Mouse (Mus musculus) liver, adult 2 months (tissue): ENCODE measurements around the gene Gm20532. TPM values are rescaled to one million over a fixed set of nuclear protein-coding genes. Genes with fewer than 3 reads are reported as not detected.

ENCODE experiments used
- DNase-seq: peaks from one replicate; pipeline ENCODE4 v3.0.0-alpha.2; 2011; ENCODE audit warnings: low read depth, low spot score; ENCODE audit errors: extremely low read depth
- H3K27ac ChIP-seq: fragments of 200-500 bp; replicated peaks from 2 replicates; pipeline ENCODE4 v1.5.1; 2012; ENCODE audit warnings: low read depth, mild to moderate bottlenecking, control low read depth, inconsistent platforms, low read length; ENCODE audit not compliant: insufficient read depth
- H3K27me3 ChIP-seq: fragments of 200-500 bp; 2 replicates; pipeline ENCODE4 v1.6.1; 2012; ENCODE audit warnings: mild to moderate bottlenecking, moderate library complexity, low read length, inconsistent platforms; ENCODE audit not compliant: control insufficient read depth, insufficient read depth
- H3K36me3 ChIP-seq: fragments of 200-500 bp; 2 replicates; pipeline ENCODE4 v1.6.1; 2012; ENCODE audit warnings: low read length, inconsistent platforms; ENCODE audit not compliant: control insufficient read depth, insufficient read depth
- H3K4me1 ChIP-seq: fragments of 200-500 bp; 2 replicates; pipeline ENCODE4 v1.6.1; 2011; ENCODE audit warnings: low read length; ENCODE audit not compliant: control insufficient read depth, insufficient read depth
- H3K4me3 ChIP-seq: fragments of 200-500 bp; 2 replicates; pipeline ENCODE4 v1.5.1; 2011; ENCODE audit warnings: low read depth, mild to moderate bottlenecking, control low read depth, low read length, moderate library complexity; ENCODE audit not compliant: insufficient read depth
- H3K79me2 ChIP-seq: fragments of 200-500 bp; 2 replicates; pipeline ENCODE4 v1.6.1; 2012; ENCODE audit warnings: inconsistent platforms, mild to moderate bottlenecking, low read length, moderate library complexity; ENCODE audit not compliant: control insufficient read depth, insufficient read depth
- H3K9ac ChIP-seq: fragments of 200-500 bp; 2 replicates; pipeline ENCODE4 v1.6.1; 2012; ENCODE audit warnings: low read depth, mild to moderate bottlenecking, control low read depth, inconsistent platforms, low read length
- CTCF ChIP-seq: fragments of 200-500 bp; IDR thresholded peaks from 2 replicates; pipeline ENCODE4 v1.5.1; 2011; ENCODE audit warnings: low read depth, low read length, control low read depth
- POLR2A ChIP-seq: fragments of 200-500 bp; IDR thresholded peaks from 2 replicates; pipeline ENCODE4 v1.6.1; 2011; ENCODE audit warnings: low read length, control low read depth; ENCODE audit not compliant: insufficient read depth; ENCODE audit errors: extremely low read depth
- WGBS: fragments of 180-500 bp; shearing (Covaris S2); methylation state at CpG from one replicate; pipeline ENCODE4 v1.1.7; 2018; 5-methylcytosine and 5-hydroxymethylcytosine counted together
- polyA plus RNA-seq: library from polyadenylated mRNA; depleted of rRNA; stranded (reverse); fragments of >200 nt; gene quantifications from 2 replicates; pipeline ENCODE4 v1.2.3, GENCODE M21; 2012
- total RNA-seq: library from RNA; depleted of rRNA; stranded (reverse); fragments of >200 nt; gene quantifications from 2 replicates; pipeline ENCODE4 v1.2.3, GENCODE M21; 2014

The Gm20532 gene
- total and polyA plus RNA-seq, 2 experiments, result not detected

- Histone ChIP-seq H3K4me3 (no peak overlapping the region), H3K36me3 (peaks cover 22% of the 10 kb centered on the region; the same call in 1 of the 2 replicates), H3K9ac (no peak overlapping the region), H3K79me2 (no peaks in the 10 kb centered on the region), H3K4me1 (peaks cover 33% of the 10 kb centered on the region), H3K27ac (no peak overlapping the region), H3K27me3 (no peaks in the 10 kb centered on the region)
- WGBS, result 81% methylated on average over 9 of the region's 9 CpGs
- TF ChIP-seq POLR2A (no peak), CTCF (no peak)
- DNase-seq, result no peak
Observed at GRCm38 (mm10) chr2:26593211-26594021, 7.0 kb downstream of the Gm20532 start.

DNA sequence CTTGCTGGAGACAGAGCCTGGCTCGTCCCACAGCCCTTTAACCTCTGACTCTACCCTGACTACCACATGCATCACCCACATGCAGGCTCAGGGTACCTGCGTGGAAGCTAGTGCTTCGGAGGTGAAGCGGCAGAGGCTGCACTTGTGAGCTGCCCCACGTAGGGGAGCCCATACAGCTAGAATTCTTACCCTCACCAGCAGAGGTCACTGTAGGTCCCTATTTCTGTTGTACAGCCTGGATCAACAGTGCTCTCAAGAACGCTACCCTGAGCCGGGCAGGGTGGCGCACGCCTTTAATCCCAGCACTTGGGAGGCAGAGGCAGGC is 7.5 kb downstream of the Gm20532 start:
- WGBS, result 31% methylated on average over 9 of the region's 9 CpGs
- no peak for DNase-seq
- Histone ChIP-seq H3K9ac (no peak overlapping the region), H3K27ac (no peak overlapping the region), H3K79me2 (no peaks in the 10 kb centered on the region), H3K36me3 (peaks cover 22% of the 10 kb centered on the region; the same call in 1 of the 2 replicates), H3K4me1 (peaks cover 37% of the 10 kb centered on the region), H3K27me3 (no peaks in the 10 kb centered on the region), H3K4me3 (no peak overlapping the region)
- TF ChIP-seq CTCF (peak; percentile 57), POLR2A (no peak)

GRCm38 (mm10) chr2:26594461-26594933 is 8.1 kb downstream of the Gm20532 start:
- WGBS, result 37% methylated on average over 7 of the region's 7 CpGs
- Histone ChIP-seq H3K36me3 (peaks cover 22% of the 10 kb centered on the region; the same call in 1 of the 2 replicates), H3K4me3 (no peak overlapping the region), H3K79me2 (no peaks in the 10 kb centered on the region), H3K9ac (peak overlapping the region; percentile 2; the same call in 1 of the 2 replicates), H3K27me3 (no peaks in the 10 kb centered on the region), H3K27ac (peak overlapping the region; percentile 52), H3K4me1 (peaks cover 41% of the 10 kb centered on the region)
- DNase-seq, result no peak
- TF ChIP-seq POLR2A, result no peak
- no peak for TF ChIP-seq CTCF

- 11% methylated on average over 6 of the region's 6 CpGs for WGBS
- Histone ChIP-seq H3K9ac (peak overlapping the region; percentile 2; the same call in 1 of the 2 replicates), H3K36me3 (peaks cover 22% of the 10 kb centered on the region; the same call in 1 of the 2 replicates), H3K27me3 (no peaks in the 10 kb centered on the region), H3K79me2 (no peaks in the 10 kb centered on the region), H3K27ac (peak overlapping the region; percentile 52), H3K4me3 (no peak overlapping the region), H3K4me1 (peaks cover 42% of the 10 kb centered on the region)
- DNase-seq, result peak; percentile 80
- no peak for TF ChIP-seq POLR2A
- no peak for TF ChIP-seq CTCF
Observed at GRCm38 (mm10) chr2:26594934-26595724, 8.7 kb downstream of the Gm20532 start.

GRCm38 (mm10) chr2:26595725-26596435 is 9.4 kb downstream of the Gm20532 start:
- 54% methylated on average over 11 of the region's 11 CpGs for WGBS
- no peaks in the 10 kb centered on the region for H3K79me2 ChIP-seq

More at GRCm38 (mm10) chr2:26595725-26596435, 9.4 kb downstream of the Gm20532 start:
- H3K9ac ChIP-seq, result no peak overlapping the region
- H3K27ac ChIP-seq, result peak overlapping the region; percentile 42
- no peaks in the 10 kb centered on the region for H3K27me3 ChIP-seq
- peaks cover 22% of the 10 kb centered on the region; the same call in 1 of the 2 replicates for H3K36me3 ChIP-seq
- DNase-seq, result no peak
- H3K4me1 ChIP-seq, result peaks cover 44% of the 10 kb centered on the region
- TF ChIP-seq POLR2A, result no peak
- no peak for TF ChIP-seq CTCF
- H3K4me3 ChIP-seq, result no peak overlapping the region
